Mouse (Mus musculus): ENCODE measurements at regions not wholly inside any gene's neighbourhood (a gene's known extent, or its start where the extent isn't known, plus 50 kb on each side); places are given as distances from the start of the nearest gene placed in this dataset.

DNA sequence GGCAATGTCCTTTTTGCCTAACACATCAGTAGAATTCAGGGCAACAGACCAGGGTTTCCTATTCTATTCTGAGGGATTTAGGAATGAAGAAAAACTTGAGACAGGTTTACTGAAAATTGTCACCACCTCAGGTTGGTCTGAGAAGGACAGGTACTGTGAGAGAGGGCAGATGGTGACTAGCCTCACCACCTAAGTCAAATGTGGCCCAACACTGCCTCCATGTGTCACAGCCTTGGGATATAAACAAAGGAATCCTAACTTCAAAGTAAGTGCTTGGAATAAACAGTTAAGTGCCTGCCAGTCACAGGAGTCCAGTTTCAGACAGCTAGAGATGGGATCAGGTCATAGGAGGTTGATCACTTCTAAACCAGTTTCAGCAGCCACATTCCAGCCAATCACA lies 281.3 kb upstream of the Irx4 start:
- no peak for ATAC-seq (ENCODE audit: low FRiP score, low TSS enrichment)
- TF ChIP-seq EP300 (optimal IDR thresholded peaks at IDR 0.05): no peak
- peak; percentile 27; the same call in 1 of the 2 replicates for TF ChIP-seq CTCF (IDR thresholded peaks at IDR 0.05; ENCODE audit: low read depth)
- DNase-seq (ENCODE audit: low spot score): no peak
- H3K27ac ChIP-seq (replicated peaks): no peak overlapping the region
- no peaks in the 10 kb centered on the region for H3K4me1 ChIP-seq (replicated peaks; ENCODE audit: control insufficient read depth, insufficient read depth)
- no peak overlapping the region for H3K4me3 ChIP-seq (ENCODE audit: low read depth, low read length)
- no peak overlapping the region for H3K4me2 ChIP-seq (replicated peaks; ENCODE audit: low read depth)
- H3K36me3 ChIP-seq (ENCODE audit: control insufficient read depth, insufficient read depth, low read length): no peaks in the 10 kb centered on the region
- H3K9ac ChIP-seq (ENCODE audit: low read length): no peak overlapping the region
- no peaks in the 10 kb centered on the region for H3K9me3 ChIP-seq (ENCODE audit: control insufficient read depth, low read length)
- H3K27me3 ChIP-seq (ENCODE audit: control insufficient read depth, insufficient read depth, low read length): no peaks in the 10 kb centered on the region

GRCm38 (mm10) chr13:72992589-72993409 lies 267.5 kb upstream of the Irx4 start:
- H3K4me2 ChIP-seq (replicated peaks; ENCODE audit: low read depth): no peak overlapping the region
- H3K36me3 ChIP-seq (ENCODE audit: control insufficient read depth, insufficient read depth, low read length): no peaks in the 10 kb centered on the region
- H3K27ac ChIP-seq (replicated peaks): no peak overlapping the region
- DNase-seq (ENCODE audit: low spot score) (no peak), ATAC-seq (ENCODE audit: low FRiP score, low TSS enrichment) (no peak)
- 48% methylated on average over 17 of the region's 17 CpGs for WGBS
- TF ChIP-seq EP300 (optimal IDR thresholded peaks at IDR 0.05) (no peak), CTCF (IDR thresholded peaks at IDR 0.05; ENCODE audit: low read depth) (no peak)
- no peaks in the 10 kb centered on the region for H3K27me3 ChIP-seq (ENCODE audit: control insufficient read depth, insufficient read depth, low read length)
- no peak overlapping the region for H3K9ac ChIP-seq (ENCODE audit: low read length)
- no peak overlapping the region for H3K4me3 ChIP-seq (ENCODE audit: low read depth, low read length)
- no peaks in the 10 kb centered on the region for H3K4me1 ChIP-seq (replicated peaks; ENCODE audit: control insufficient read depth, insufficient read depth)
- H3K9me3 ChIP-seq (ENCODE audit: control insufficient read depth, low read length): no peaks in the 10 kb centered on the region

- Histone ChIP-seq H3K4me2 (replicated peaks; ENCODE audit: low read depth) (no peak overlapping the region), H3K36me3 (ENCODE audit: control insufficient read depth, insufficient read depth, low read length) (no peaks in the 10 kb centered on the region), H3K4me1 (replicated peaks; ENCODE audit: control insufficient read depth, insufficient read depth) (no peaks in the 10 kb centered on the region), H3K27ac (replicated peaks) (no peak overlapping the region), H3K9me3 (ENCODE audit: control insufficient read depth, low read length) (no peaks in the 10 kb centered on the region), H3K9ac (ENCODE audit: low read length) (no peak overlapping the region), H3K27me3 (ENCODE audit: control insufficient read depth, insufficient read depth, low read length) (no peaks in the 10 kb centered on the region), H3K4me3 (ENCODE audit: low read depth, low read length) (no peak overlapping the region)
- WGBS: 69% methylated on average over 3 of the region's 3 CpGs
- no peak for TF ChIP-seq CTCF (IDR thresholded peaks at IDR 0.05; ENCODE audit: low read depth)
- no peak for TF ChIP-seq EP300 (optimal IDR thresholded peaks at IDR 0.05)
- no peak for ATAC-seq (ENCODE audit: low FRiP score, low TSS enrichment)
- no peak for DNase-seq (ENCODE audit: low spot score)
These were observed 266.8 kb upstream of the Irx4 start for GRCm38 (mm10) chr13:72993410-72993858.

DNA sequence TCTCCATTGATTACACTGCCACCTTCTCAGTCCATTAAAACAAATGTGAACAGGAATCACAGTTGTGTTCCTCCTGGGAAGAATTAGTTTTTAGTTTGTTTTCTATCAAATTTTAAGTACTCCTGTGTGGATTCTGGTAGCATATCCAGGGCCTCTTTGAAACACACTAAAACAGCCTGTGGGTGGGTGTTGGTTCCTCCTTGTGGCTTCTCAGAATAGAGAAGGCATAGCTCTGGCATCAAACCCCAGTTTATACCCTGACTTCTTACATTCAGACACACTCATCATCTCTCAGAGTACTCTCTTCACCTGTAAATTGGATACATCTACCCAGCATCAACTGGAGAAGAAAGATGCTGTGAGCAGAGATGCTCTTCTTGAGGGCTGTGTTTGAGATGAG lies 265.7 kb upstream of the Irx4 start:
- Histone ChIP-seq H3K9ac (ENCODE audit: low read length) (no peak overlapping the region), H3K27ac (replicated peaks) (no peak overlapping the region), H3K36me3 (ENCODE audit: control insufficient read depth, insufficient read depth, low read length) (no peaks in the 10 kb centered on the region), H3K27me3 (ENCODE audit: control insufficient read depth, insufficient read depth, low read length) (no peaks in the 10 kb centered on the region), H3K4me2 (replicated peaks; ENCODE audit: low read depth) (no peak overlapping the region), H3K9me3 (ENCODE audit: control insufficient read depth, low read length) (no peaks in the 10 kb centered on the region), H3K4me1 (replicated peaks; ENCODE audit: control insufficient read depth, insufficient read depth) (no peaks in the 10 kb centered on the region), H3K4me3 (ENCODE audit: low read depth, low read length) (no peak overlapping the region)
- TF ChIP-seq EP300 (optimal IDR thresholded peaks at IDR 0.05) (no peak), CTCF (IDR thresholded peaks at IDR 0.05; ENCODE audit: low read depth) (no peak)
- DNase-seq (ENCODE audit: low spot score): no peak
- no peak for ATAC-seq (ENCODE audit: low FRiP score, low TSS enrichment)

GRCm38 (mm10) chr13:73008856-73009546 lies 251.3 kb upstream of the Irx4 start:
- TF ChIP-seq EP300 (optimal IDR thresholded peaks at IDR 0.05): no peak
- no peak for TF ChIP-seq CTCF (IDR thresholded peaks at IDR 0.05; ENCODE audit: low read depth)
- Histone ChIP-seq H3K36me3 (ENCODE audit: control insufficient read depth, insufficient read depth, low read length) (no peaks in the 10 kb centered on the region), H3K4me2 (replicated peaks; ENCODE audit: low read depth) (0 out of 2 replicates have a peak overlapping the region, but pooled peaks have one; percentile 11), H3K4me1 (replicated peaks; ENCODE audit: control insufficient read depth, insufficient read depth) (peaks cover 2% of the 10 kb centered on the region; the same call in 1 of the 2 replicates), H3K4me3 (ENCODE audit: low read depth, low read length) (no peak overlapping the region), H3K9ac (ENCODE audit: low read length) (no peak overlapping the region), H3K27ac (replicated peaks) (no peak overlapping the region), H3K27me3 (ENCODE audit: control insufficient read depth, insufficient read depth, low read length) (no peaks in the 10 kb centered on the region), H3K9me3 (ENCODE audit: control insufficient read depth, low read length) (no peaks in the 10 kb centered on the region)
- no peak for DNase-seq (ENCODE audit: low spot score)
- 33% methylated on average over 22 of the region's 22 CpGs for WGBS
- no peak for ATAC-seq (ENCODE audit: low FRiP score, low TSS enrichment)

Measured in stomach, postnatal 0 days (tissue).